Mouse (Mus musculus) adrenal gland, postnatal 4 days (tissue): Measurements from ENCODE around the gene Fbxl14. TPM values are rescaled to one million over a fixed set of nuclear protein-coding genes. Genes with fewer than 3 reads are reported as not detected.

Experiments used
- DNase-seq, 2 experiments: peaks; one replicate each; pipeline ENCODE4 v3.0.0; 2021 to 2022; ENCODE audit warnings: low spot score in 2 of 2, mixed read lengths in 2 of 2
- total RNA-seq, 2 experiments: library from RNA; stranded (reverse); gene quantifications; 2 replicates each; pipeline ENCODE4 v1.2.3; 2021

Gene Fbxl14
- total RNA-seq, 2 experiments from 2014 or later = 40.1 to 41.9 TPM

GRCm38 (mm10) chr6:119490549-119490948, 11.1 kb downstream of the Fbxl14 start:
- no peak for DNase-seq

- no peak for DNase-seq
Measured at GRCm38 (mm10) chr6:119491006-119491405, 11.5 kb downstream of the Fbxl14 start.

GRCm38 (mm10) chr6:119491997-119492629, 12.6 kb downstream of the Fbxl14 start:
- no peak for DNase-seq

GRCm38 (mm10) chr6:119492630-119493014, 13.2 kb downstream of the Fbxl14 start:
- no peak for DNase-seq

GRCm38 (mm10) chr6:119499271-119499670, 19.8 kb downstream of the Fbxl14 start:
- no peak for DNase-seq

- no peak for DNase-seq
Measured at GRCm38 (mm10) chr6:119500086-119500485, 20.6 kb downstream of the Fbxl14 start.

GRCm38 (mm10) chr6:119502031-119502430, 22.6 kb downstream of the Fbxl14 start:
- DNase-seq = no peak

- DNase-seq = no peak
Measured at GRCm38 (mm10) chr6:119504756-119505155, 25.3 kb downstream of the Fbxl14 start.

GRCm38 (mm10) chr6:119505525-119506225, 26.2 kb downstream of the Fbxl14 start:
- no peak for DNase-seq

- no peak for DNase-seq
Measured at GRCm38 (mm10) chr6:119508221-119508620, 28.8 kb downstream of the Fbxl14 start.

- DNase-seq = no peak
Measured at GRCm38 (mm10) chr6:119508634-119509375, 29.3 kb downstream of the Fbxl14 start.

GRCm38 (mm10) chr6:119509437-119510037, 30.1 kb downstream of the Fbxl14 start:
- no peak for DNase-seq

GRCm38 (mm10) chr6:119512701-119513100, 33.2 kb downstream of the Fbxl14 start:
- no peak for DNase-seq

GRCm38 (mm10) chr6:119513452-119513851, 34.0 kb downstream of the Fbxl14 start:
- DNase-seq = no peak

- DNase-seq = no peak
Measured at GRCm38 (mm10) chr6:119514085-119514484, 34.6 kb downstream of the Fbxl14 start.

- no peak for DNase-seq
Measured at GRCm38 (mm10) chr6:119520731-119521130, 41.3 kb downstream of the Fbxl14 start.

- no peak for DNase-seq
Measured at GRCm38 (mm10) chr6:119521482-119521900, 42.0 kb downstream of the Fbxl14 start.

GRCm38 (mm10) chr6:119521931-119522391, 42.5 kb downstream of the Fbxl14 start:
- DNase-seq = no peak

GRCm38 (mm10) chr6:119526498-119526897, 47.0 kb downstream of the Fbxl14 start:
- no peak for DNase-seq

- no peak for DNase-seq
Measured at GRCm38 (mm10) chr6:119529659-119530058, 50.2 kb downstream of the Fbxl14 start.
